Mouse (Mus musculus) forebrain, embryonic 15.5 days (tissue): ENCODE measurements around the gene Sdr42e1. TPM values are rescaled to one million over a fixed set of nuclear protein-coding genes. Genes with fewer than 3 reads are reported as not detected.

ENCODE experiments used
- ATAC-seq: fragments of 200-750 bp; cut with Nextera tagmentation; replicated peaks from 2 replicates; pipeline ENCODE4 v1.8.0; 2017; ENCODE audit warnings: mild to moderate bottlenecking, moderate TSS enrichment, moderate library complexity
- H3K27ac ChIP-seq: fragments of 300-500 bp; sonication (generic); replicated peaks from 2 replicates; pipeline ENCODE4 v1.5.1; 2015; ENCODE audit warnings: mild to moderate bottlenecking, inconsistent platforms
- H3K27me3 ChIP-seq: fragments of 300-500 bp; sonication (generic); 2 replicates; pipeline ENCODE4 v1.6.1; 2015; ENCODE audit warnings: inconsistent platforms
- H3K36me3 ChIP-seq: fragments of 300-500 bp; sonication (generic); 2 replicates; pipeline ENCODE4 v1.6.1; 2015; ENCODE audit warnings: mild to moderate bottlenecking, inconsistent platforms
- H3K4me1 ChIP-seq: fragments of 300-500 bp; sonication (generic); 2 replicates; pipeline ENCODE4 v1.6.1; 2015; ENCODE audit warnings: inconsistent platforms
- H3K4me2 ChIP-seq: fragments of 300-500 bp; sonication (generic); replicated peaks from 2 replicates; pipeline ENCODE4 v1.6.1; 2015; ENCODE audit warnings: mild to moderate bottlenecking, inconsistent platforms
- H3K4me3 ChIP-seq: fragments of 300-500 bp; sonication (generic); 2 replicates; pipeline ENCODE4 v1.5.1; 2015; ENCODE audit warnings: mild to moderate bottlenecking, inconsistent platforms
- H3K9ac ChIP-seq: fragments of 300-500 bp; sonication (generic); replicated peaks from 2 replicates; pipeline ENCODE4 v1.6.1; 2015; ENCODE audit warnings: mild to moderate bottlenecking, inconsistent platforms
- H3K9me3 ChIP-seq: fragments of 300-500 bp; sonication (generic); 2 replicates; pipeline ENCODE4 v1.6.1; 2016; ENCODE audit warnings: inconsistent platforms
- WGBS: fragments of 180-500 bp; shearing (Covaris S2); methylation state at CpG from one replicate; pipeline ENCODE4 v1.1.7; 2015; ENCODE audit warnings: mixed read lengths; 5-methylcytosine and 5-hydroxymethylcytosine counted together
- polyA plus RNA-seq: library from polyadenylated mRNA; unstranded; fragments of >200 nt; fragmentation: Nextera tagmentation; extraction: Ambion mirVana; gene quantifications from 2 replicates; pipeline ENCODE4 v1.2.1, GENCODE M21; 2015

Sdr42e1 gene
- polyA plus RNA-seq, 1 experiment from 2014 or later = 1.2 TPM

DNA sequence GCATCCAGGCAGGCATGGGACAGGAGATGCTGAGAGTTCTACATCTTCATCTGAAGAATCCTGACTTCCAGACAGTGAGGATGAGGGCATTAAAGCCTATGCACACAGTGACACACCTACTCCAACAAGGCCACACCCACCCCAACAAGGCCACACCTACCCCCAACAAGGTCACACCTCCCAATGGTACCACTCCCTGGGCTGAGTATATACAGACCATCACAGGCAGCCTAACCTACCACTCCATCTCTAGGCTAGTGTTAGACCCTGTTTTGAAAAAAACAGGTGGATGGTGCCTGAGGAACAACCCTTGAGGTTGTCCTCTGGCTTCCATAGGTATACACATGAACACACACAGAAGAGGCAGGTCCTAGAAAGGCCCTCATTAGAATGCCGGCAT is 21.2 kb downstream of the Sdr42e1 start:
- H3K27me3 ChIP-seq = no peaks in the 10 kb centered on the region
- no peak for ATAC-seq
- no peak overlapping the region for H3K4me3 ChIP-seq
- H3K9ac ChIP-seq = no peak overlapping the region
- no peaks in the 10 kb centered on the region for H3K4me1 ChIP-seq
- H3K9me3 ChIP-seq = no peaks in the 10 kb centered on the region
- no peak overlapping the region for H3K27ac ChIP-seq
- H3K36me3 ChIP-seq = no peaks in the 10 kb centered on the region
- no peak overlapping the region for H3K4me2 ChIP-seq
- WGBS = 94% methylated on average over 1 of the region's 1 CpGs

- Histone ChIP-seq H3K27ac (no peak overlapping the region), H3K4me1 (no peaks in the 10 kb centered on the region), H3K4me2 (no peak overlapping the region), H3K4me3 (no peak overlapping the region), H3K9ac (no peak overlapping the region), H3K9me3 (no peaks in the 10 kb centered on the region), H3K36me3 (no peaks in the 10 kb centered on the region), H3K27me3 (no peaks in the 10 kb centered on the region)
- ATAC-seq = no peak
- WGBS = 80% methylated on average over 5 of the region's 5 CpGs
These were observed 27.0 kb downstream of the Sdr42e1 start for GRCm38 (mm10) chr8:117646440-117646839.

DNA sequence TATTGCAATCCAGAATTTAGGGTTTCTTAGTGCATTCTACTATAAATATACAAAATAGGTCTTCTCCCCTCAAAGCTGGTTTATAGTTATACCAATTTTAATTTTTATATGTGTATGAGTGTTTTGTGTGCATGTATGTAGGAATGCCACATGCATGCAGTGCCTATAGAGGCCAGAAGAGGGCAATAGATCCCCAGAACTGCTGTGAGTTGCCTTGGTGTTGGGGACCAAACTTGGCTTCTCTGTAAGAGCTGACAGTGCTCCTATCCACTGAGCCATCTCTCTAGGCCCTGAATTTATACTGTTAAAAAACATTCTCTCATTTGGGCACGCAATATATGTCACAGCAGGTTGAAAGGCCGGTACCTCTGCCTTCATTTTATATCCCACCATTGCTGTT is 27.5 kb downstream of the Sdr42e1 start:
- no peak for ATAC-seq
- Histone ChIP-seq H3K9ac (no peak overlapping the region), H3K27ac (no peak overlapping the region), H3K4me1 (no peaks in the 10 kb centered on the region), H3K36me3 (no peaks in the 10 kb centered on the region), H3K4me2 (no peak overlapping the region), H3K9me3 (no peaks in the 10 kb centered on the region), H3K4me3 (no peak overlapping the region), H3K27me3 (no peaks in the 10 kb centered on the region)
- WGBS = 35% methylated on average over 2 of the region's 2 CpGs

GRCm38 (mm10) chr8:117645486-117645885 is 28.0 kb downstream of the Sdr42e1 start:
- H3K9ac ChIP-seq = no peak overlapping the region
- no peaks in the 10 kb centered on the region for H3K4me1 ChIP-seq

DNA sequence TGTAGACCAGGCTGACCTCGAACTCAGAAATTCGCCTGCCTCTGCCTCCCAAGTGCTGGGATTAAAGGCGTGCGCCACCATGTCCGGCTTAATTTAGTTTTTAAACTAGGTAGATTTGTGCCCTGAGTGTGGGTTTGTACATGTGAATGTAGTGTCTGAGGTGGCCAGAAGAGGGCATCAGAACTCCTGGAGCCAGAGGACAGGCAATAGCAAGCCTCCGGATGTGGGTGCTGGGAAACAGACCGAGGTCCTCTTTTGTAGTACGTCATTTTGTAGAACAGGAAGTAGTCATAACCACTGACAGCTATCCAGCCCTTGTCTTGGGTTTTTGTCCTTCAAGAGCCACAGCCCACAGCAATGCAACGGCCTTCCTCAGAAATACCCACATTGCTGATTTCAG is 33.9 kb downstream of the Sdr42e1 start:
- Histone ChIP-seq H3K27me3 (no peaks in the 10 kb centered on the region), H3K9ac (no peak overlapping the region), H3K9me3 (no peaks in the 10 kb centered on the region)

More at GRCm38 (mm10) chr8:117645486-117645885, 28.0 kb downstream of the Sdr42e1 start:
- no peaks in the 10 kb centered on the region for H3K9me3 ChIP-seq
- no peaks in the 10 kb centered on the region for H3K36me3 ChIP-seq
- H3K27ac ChIP-seq = no peak overlapping the region
- no peak for ATAC-seq
- WGBS = 75% methylated on average over 5 of the region's 5 CpGs
- no peak overlapping the region for H3K4me3 ChIP-seq
- no peak overlapping the region for H3K4me2 ChIP-seq
- no peaks in the 10 kb centered on the region for H3K27me3 ChIP-seq

GRCm38 (mm10) chr8:117637462-117637861 is 36.0 kb downstream of the Sdr42e1 start:
- Histone ChIP-seq H3K4me1 (no peaks in the 10 kb centered on the region), H3K36me3 (no peaks in the 10 kb centered on the region), H3K9me3 (no peaks in the 10 kb centered on the region), H3K27me3 (no peaks in the 10 kb centered on the region), H3K27ac (no peak overlapping the region), H3K4me2 (no peak overlapping the region), H3K9ac (no peak overlapping the region), H3K4me3 (no peak overlapping the region)
- 65% methylated on average over 3 of the region's 3 CpGs for WGBS
- ATAC-seq = no peak

More for the DNA sequence above, 33.9 kb downstream of the Sdr42e1 start:
- Histone ChIP-seq H3K4me3 (no peak overlapping the region), H3K36me3 (no peaks in the 10 kb centered on the region), H3K4me1 (no peaks in the 10 kb centered on the region), H3K4me2 (no peak overlapping the region), H3K27ac (no peak overlapping the region)
- 96% methylated on average over 9 of the region's 9 CpGs for WGBS
- ATAC-seq = no peak

DNA sequence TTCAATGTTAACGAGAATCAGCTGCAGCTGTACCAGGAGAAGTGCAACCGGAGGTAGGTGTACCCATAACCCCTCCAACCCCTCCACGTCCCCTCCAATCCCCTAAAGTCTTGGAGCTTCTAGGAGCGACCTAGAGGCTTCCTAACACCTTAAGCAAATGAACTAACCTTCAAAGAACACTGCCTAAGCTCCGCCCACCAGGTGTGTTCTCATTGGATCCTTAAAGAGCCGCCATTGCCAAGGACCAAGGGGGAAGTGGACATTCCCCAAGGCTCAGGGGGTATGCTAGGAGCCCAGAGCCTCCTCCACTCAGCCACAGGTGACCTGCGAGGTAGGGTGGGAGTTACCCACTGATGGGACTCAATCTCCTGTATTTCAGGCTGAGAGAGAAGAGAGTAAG is 39.1 kb downstream of the Sdr42e1 start:
- no peaks in the 10 kb centered on the region for H3K4me1 ChIP-seq
- no peaks in the 10 kb centered on the region for H3K27me3 ChIP-seq
- H3K9ac ChIP-seq = no peak overlapping the region
- ATAC-seq = no peak
- H3K9me3 ChIP-seq = no peaks in the 10 kb centered on the region
- H3K4me3 ChIP-seq = no peak overlapping the region
- no peak overlapping the region for H3K27ac ChIP-seq
- no peaks in the 10 kb centered on the region for H3K36me3 ChIP-seq
- 89% methylated on average over 7 of the region's 7 CpGs for WGBS
- H3K4me2 ChIP-seq = no peak overlapping the region

GRCm38 (mm10) chr8:117632532-117632931 is 41.0 kb downstream of the Sdr42e1 start:
- Histone ChIP-seq H3K36me3 (no peaks in the 10 kb centered on the region), H3K9ac (no peak overlapping the region), H3K27me3 (no peaks in the 10 kb centered on the region), H3K4me2 (no peak overlapping the region), H3K9me3 (no peaks in the 10 kb centered on the region), H3K4me3 (no peak overlapping the region), H3K4me1 (no peaks in the 10 kb centered on the region), H3K27ac (no peak overlapping the region)
- 82% methylated on average over 5 of the region's 5 CpGs for WGBS
- ATAC-seq = no peak

DNA sequence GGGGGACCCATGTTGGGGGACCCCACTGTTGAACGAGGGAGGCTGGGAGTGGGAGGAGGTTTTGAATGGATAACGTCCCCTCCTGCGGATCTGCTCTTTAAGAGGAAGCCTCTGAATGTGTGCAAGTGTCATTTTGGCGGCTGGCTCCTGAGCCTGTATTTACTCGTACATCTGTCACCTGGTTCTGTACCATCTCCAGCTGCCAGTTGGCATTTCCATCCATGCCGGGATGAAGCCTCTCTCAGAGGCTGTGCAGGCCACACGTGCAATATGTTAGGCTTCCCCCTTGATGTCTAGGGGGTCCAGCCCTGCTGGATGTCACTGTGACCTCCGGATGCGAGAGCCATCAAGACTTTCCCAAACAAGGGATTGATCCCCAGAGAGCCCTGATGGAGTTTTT is 46.4 kb downstream of the Sdr42e1 start:
- 65% methylated on average over 9 of the region's 9 CpGs for WGBS

DNA sequence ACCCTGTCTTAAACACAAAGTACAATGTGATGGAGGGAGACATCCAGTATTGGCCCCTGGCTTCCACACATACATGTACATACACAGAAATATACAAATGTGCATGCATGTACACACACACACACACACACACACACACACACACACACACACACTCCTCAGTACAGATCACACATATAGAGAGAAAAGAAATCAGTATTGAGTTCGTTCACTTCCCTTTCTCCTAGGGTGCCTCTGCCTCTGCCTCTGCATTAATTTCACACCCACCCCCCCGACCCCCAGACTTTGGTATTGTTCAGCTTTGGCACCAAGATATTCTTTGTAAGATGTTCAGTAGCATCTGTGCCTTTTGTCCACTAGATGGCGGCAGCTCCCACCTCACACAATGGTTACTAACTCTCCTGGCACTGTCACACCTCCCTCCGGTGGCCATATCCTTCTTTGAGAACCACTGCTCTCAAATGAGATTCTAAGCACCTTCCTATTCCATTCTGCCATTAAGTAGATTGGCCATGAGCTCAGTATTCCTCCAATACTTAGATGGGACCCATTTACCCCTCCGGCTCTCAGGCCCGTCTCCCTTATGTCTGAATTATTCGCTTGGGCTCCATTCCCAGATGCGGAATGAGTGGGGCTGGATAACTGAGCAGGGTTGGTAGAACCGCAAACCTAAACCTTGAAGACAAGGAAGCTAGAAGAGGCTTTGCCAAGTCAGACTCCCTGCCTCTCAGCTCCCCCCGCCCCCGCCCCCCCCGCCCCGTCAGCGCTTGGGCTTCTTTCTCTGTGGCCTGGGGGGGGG is 47.2 kb downstream of the Sdr42e1 start:
- H3K27ac ChIP-seq = no peak overlapping the region
- 0 out of 2 replicates have a peak overlapping the region, but pooled peaks have one; percentile 22 for H3K4me2 ChIP-seq
- WGBS = 62% methylated on average over 14 of the region's 14 CpGs
- H3K4me1 ChIP-seq = peaks cover 8% of the 10 kb centered on the region
- no peak overlapping the region for H3K4me3 ChIP-seq
- no peak overlapping the region for H3K9ac ChIP-seq
- H3K9me3 ChIP-seq = peaks cover 7% of the 10 kb centered on the region; the same call in 1 of the 2 replicates
- ATAC-seq = 0 out of 2 replicates have a peak, but pooled peaks have one; percentile 46
- no peaks in the 10 kb centered on the region for H3K36me3 ChIP-seq
- H3K27me3 ChIP-seq = no peaks in the 10 kb centered on the region

More for the DNA sequence above, 46.4 kb downstream of the Sdr42e1 start:
- Histone ChIP-seq H3K9me3 (peaks cover 7% of the 10 kb centered on the region; the same call in 1 of the 2 replicates), H3K4me2 (no peak overlapping the region), H3K27ac (no peak overlapping the region), H3K9ac (no peak overlapping the region), H3K36me3 (no peaks in the 10 kb centered on the region), H3K4me3 (no peak overlapping the region), H3K27me3 (no peaks in the 10 kb centered on the region), H3K4me1 (peaks cover 8% of the 10 kb centered on the region)
- no peak for ATAC-seq

GRCm38 (mm10) chr8:117612861-117613260 is 60.6 kb downstream of the Sdr42e1 start:
- Histone ChIP-seq H3K4me1 (no peaks in the 10 kb centered on the region), H3K4me3 (no peak overlapping the region), H3K4me2 (no peak overlapping the region), H3K9me3 (no peaks in the 10 kb centered on the region), H3K27ac (no peak overlapping the region), H3K36me3 (no peaks in the 10 kb centered on the region), H3K9ac (no peak overlapping the region), H3K27me3 (no peaks in the 10 kb centered on the region)
- WGBS = 90% methylated on average over 12 of the region's 12 CpGs
- ATAC-seq = no peak
